Mouse (Mus musculus): ENCODE results near the gene Gm37240. TPM values are rescaled to one million over a fixed set of nuclear protein-coding genes. Genes with fewer than 3 reads are reported as not detected.
"Not testable (repeated sequence)": the region's sequence is repeated elsewhere in the genome, so short reads cannot be mapped to it uniquely, and the experiment has no call there.

Gm37240 gene
- polyA plus RNA-seq, 1 experiment from 2014 or later = 0.67 TPM

DNA sequence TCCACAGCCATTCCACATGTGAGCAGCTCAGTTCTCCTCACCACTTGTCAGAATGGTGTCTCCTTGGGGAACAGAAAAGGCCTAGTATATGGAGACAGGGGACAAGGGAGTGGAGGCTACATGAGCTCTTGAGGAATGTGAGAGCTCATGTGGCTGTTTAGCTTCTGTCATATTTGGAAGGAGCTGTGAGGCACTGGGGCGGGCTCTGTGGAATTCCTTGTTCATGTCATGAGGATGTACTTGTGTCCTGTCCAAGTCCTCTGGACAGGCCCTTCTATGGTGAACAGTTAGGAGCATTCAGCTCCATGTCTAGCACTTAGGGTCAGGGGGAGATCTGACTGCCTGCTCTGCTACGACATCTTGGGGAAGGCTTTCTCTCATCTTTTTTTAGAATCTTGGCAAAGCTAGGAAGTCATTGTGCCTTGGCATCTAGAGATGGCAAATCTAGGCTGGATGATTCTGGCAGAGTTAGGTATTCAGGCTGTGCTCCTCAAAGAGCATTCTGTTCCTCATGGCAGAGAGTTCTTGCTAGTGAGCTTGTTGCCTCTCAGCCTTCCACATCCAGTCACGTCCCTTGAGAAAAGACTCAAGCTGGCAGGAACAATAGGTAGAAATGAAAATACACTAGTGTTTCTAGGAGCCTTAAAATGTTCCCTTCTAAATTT lies 297.1 kb downstream of the Gm37240 start:
- Histone ChIP-seq H3K4me1 (ENCODE audit: control insufficient read depth, insufficient read depth, low read length) (no peaks in the 10 kb centered on the region), H3K4me2 (no peak overlapping the region), H3K36me3 (ENCODE audit: control insufficient read depth, insufficient read depth, low read length) (no peaks in the 10 kb centered on the region; the same call in 1 of the 2 replicates), H3K27ac (ENCODE audit: low read depth, low read length) (no peak overlapping the region), H3K27me3 (ENCODE audit: control insufficient read depth, insufficient read depth, low read length) (no peaks in the 10 kb centered on the region), H3K9ac (ENCODE audit: low read length) (no peak overlapping the region), H3K4me3 (ENCODE audit: low read depth, low read length) (no peak overlapping the region), H3K9me3 (ENCODE audit: control insufficient read depth, low read length) (no peaks in the 10 kb centered on the region)
- no peak for DNase-seq (ENCODE audit: low spot score, missing footprints)
- no peak for ATAC-seq (ENCODE audit: low FRiP score)
- 88% methylated on average over 3 of the region's 3 CpGs for WGBS

DNA sequence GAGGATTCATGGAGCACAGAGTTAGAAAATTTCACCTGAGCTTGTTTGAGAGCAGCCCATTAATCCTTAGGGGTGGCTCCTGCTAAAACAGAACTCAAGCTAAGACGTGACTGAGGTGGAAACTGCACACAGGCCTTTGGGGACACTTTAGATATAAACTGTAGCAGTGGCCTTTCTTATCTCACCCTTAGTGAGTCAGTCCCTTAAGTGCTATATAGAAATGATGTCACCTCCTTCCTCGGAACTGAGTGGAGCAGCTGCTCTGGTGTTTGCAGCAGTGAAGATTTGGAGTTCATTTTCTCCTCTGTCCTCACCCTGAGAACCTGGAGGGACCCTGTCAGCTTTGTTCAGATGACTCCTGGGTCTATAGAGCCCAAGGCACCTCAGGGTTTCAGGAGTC lies 298.6 kb downstream of the Gm37240 start:
- WGBS = 85% methylated on average over 2 of the region's 2 CpGs
- Histone ChIP-seq H3K9ac (ENCODE audit: low read length) (no peak overlapping the region), H3K4me2 (no peak overlapping the region), H3K4me3 (ENCODE audit: low read depth, low read length) (no peak overlapping the region), H3K27ac (ENCODE audit: low read depth, low read length) (no peak overlapping the region), H3K27me3 (ENCODE audit: control insufficient read depth, insufficient read depth, low read length) (no peaks in the 10 kb centered on the region), H3K4me1 (ENCODE audit: control insufficient read depth, insufficient read depth, low read length) (no peaks in the 10 kb centered on the region), H3K36me3 (ENCODE audit: control insufficient read depth, insufficient read depth, low read length) (no peaks in the 10 kb centered on the region; the same call in 1 of the 2 replicates), H3K9me3 (ENCODE audit: control insufficient read depth, low read length) (no peaks in the 10 kb centered on the region)
- ATAC-seq (ENCODE audit: low FRiP score) = no peak
- DNase-seq (ENCODE audit: low spot score, missing footprints) = no peak

DNA sequence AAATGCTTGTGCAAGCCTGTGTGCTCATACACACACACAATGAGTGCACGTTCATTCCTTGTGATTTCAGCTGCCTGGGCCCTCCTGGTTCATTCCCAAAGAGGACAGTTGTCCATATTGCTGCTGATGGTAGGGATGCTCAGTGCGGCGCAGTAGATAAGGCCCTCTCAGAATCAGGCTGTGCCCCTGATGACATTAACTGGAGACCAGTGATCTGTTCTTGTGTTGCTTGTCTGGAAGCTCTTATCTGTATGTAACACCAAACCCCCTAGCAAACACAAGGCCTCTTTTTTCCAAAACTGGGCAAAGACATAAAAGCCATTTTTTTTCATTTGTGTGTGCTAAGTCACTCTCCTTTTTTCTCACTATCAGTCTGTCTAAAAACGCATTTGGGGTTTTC lies 302.4 kb downstream of the Gm37240 start:
- no peak overlapping the region for H3K4me2 ChIP-seq
- no peaks in the 10 kb centered on the region for H3K27me3 ChIP-seq (ENCODE audit: control insufficient read depth, insufficient read depth, low read length)
- no peak overlapping the region for H3K9ac ChIP-seq (ENCODE audit: low read length)
- H3K4me1 ChIP-seq (ENCODE audit: control insufficient read depth, insufficient read depth, low read length) = no peaks in the 10 kb centered on the region
- no peak overlapping the region for H3K27ac ChIP-seq (ENCODE audit: low read depth, low read length)
- ATAC-seq (ENCODE audit: low FRiP score) (no peak), DNase-seq (ENCODE audit: low spot score, missing footprints) (no peak)
- no peak overlapping the region for H3K4me3 ChIP-seq (ENCODE audit: low read depth, low read length)
- H3K36me3 ChIP-seq (ENCODE audit: control insufficient read depth, insufficient read depth, low read length) = no peaks in the 10 kb centered on the region; the same call in 1 of the 2 replicates
- 90% methylated on average over 4 of the region's 4 CpGs for WGBS
- no peaks in the 10 kb centered on the region for H3K9me3 ChIP-seq (ENCODE audit: control insufficient read depth, low read length)

DNA sequence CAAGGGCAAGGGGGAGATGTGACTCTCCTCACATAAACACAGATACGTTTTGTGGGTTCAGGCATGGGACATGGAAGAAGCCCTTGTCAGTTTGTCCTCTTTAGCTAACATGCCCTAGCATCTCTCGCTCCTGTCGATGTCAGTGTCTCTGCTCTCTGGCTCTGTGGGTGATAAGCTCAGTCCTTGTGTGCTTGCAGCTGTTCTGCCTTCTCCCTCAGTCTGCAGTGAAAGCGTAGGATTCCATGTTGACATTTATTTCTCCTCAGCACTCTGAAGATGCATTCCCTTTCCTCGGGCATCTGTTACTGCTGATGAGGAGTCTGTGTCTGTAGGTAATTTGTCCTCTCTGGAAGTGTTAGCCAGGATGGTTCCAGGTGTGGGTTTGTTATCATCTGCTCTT lies 304.1 kb downstream of the Gm37240 start:
- ATAC-seq (ENCODE audit: low FRiP score) (no peak), DNase-seq (ENCODE audit: low spot score, missing footprints) (no peak)
- no peak overlapping the region for H3K27ac ChIP-seq (ENCODE audit: low read depth, low read length)
- WGBS = 90% methylated on average over 5 of the region's 5 CpGs
- no peaks in the 10 kb centered on the region for H3K9me3 ChIP-seq (ENCODE audit: control insufficient read depth, low read length)
- H3K4me2 ChIP-seq = no peak overlapping the region
- no peaks in the 10 kb centered on the region for H3K4me1 ChIP-seq (ENCODE audit: control insufficient read depth, insufficient read depth, low read length)
- H3K4me3 ChIP-seq (ENCODE audit: low read depth, low read length) = no peak overlapping the region
- H3K36me3 ChIP-seq (ENCODE audit: control insufficient read depth, insufficient read depth, low read length) = no peaks in the 10 kb centered on the region
- no peaks in the 10 kb centered on the region for H3K27me3 ChIP-seq (ENCODE audit: control insufficient read depth, insufficient read depth, low read length)
- no peak overlapping the region for H3K9ac ChIP-seq (ENCODE audit: low read length)

DNA sequence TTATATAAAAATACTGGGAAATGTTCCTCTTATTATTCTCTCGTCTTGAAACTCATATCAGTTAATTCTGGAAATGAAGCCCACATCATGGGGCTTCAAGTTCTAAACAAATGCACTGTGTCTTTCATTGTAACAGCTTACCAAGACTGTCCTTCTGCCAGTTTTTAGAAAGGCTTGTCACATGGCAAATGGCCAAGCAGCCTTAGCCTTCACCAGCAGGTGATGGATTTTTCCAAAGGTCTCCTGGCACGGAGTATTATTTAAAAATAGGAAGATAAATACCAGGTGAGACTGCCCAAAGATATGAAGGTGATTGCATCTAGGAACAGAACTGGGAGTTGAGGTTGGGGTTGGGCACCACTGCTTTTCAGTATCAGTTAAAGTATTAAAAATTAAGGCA lies 304.6 kb downstream of the Gm37240 start:
- Histone ChIP-seq H3K9me3 (ENCODE audit: control insufficient read depth, low read length) (no peaks in the 10 kb centered on the region), H3K27ac (ENCODE audit: low read depth, low read length) (no peak overlapping the region), H3K4me2 (no peak overlapping the region), H3K4me1 (ENCODE audit: control insufficient read depth, insufficient read depth, low read length) (no peaks in the 10 kb centered on the region), H3K27me3 (ENCODE audit: control insufficient read depth, insufficient read depth, low read length) (no peaks in the 10 kb centered on the region), H3K36me3 (ENCODE audit: control insufficient read depth, insufficient read depth, low read length) (no peaks in the 10 kb centered on the region), H3K4me3 (ENCODE audit: low read depth, low read length) (no peak overlapping the region), H3K9ac (ENCODE audit: low read length) (no peak overlapping the region)
- 78% methylated on average over 2 of the region's 2 CpGs for WGBS
- no peak for DNase-seq (ENCODE audit: low spot score, missing footprints)
- ATAC-seq (ENCODE audit: low FRiP score) = no peak

DNA sequence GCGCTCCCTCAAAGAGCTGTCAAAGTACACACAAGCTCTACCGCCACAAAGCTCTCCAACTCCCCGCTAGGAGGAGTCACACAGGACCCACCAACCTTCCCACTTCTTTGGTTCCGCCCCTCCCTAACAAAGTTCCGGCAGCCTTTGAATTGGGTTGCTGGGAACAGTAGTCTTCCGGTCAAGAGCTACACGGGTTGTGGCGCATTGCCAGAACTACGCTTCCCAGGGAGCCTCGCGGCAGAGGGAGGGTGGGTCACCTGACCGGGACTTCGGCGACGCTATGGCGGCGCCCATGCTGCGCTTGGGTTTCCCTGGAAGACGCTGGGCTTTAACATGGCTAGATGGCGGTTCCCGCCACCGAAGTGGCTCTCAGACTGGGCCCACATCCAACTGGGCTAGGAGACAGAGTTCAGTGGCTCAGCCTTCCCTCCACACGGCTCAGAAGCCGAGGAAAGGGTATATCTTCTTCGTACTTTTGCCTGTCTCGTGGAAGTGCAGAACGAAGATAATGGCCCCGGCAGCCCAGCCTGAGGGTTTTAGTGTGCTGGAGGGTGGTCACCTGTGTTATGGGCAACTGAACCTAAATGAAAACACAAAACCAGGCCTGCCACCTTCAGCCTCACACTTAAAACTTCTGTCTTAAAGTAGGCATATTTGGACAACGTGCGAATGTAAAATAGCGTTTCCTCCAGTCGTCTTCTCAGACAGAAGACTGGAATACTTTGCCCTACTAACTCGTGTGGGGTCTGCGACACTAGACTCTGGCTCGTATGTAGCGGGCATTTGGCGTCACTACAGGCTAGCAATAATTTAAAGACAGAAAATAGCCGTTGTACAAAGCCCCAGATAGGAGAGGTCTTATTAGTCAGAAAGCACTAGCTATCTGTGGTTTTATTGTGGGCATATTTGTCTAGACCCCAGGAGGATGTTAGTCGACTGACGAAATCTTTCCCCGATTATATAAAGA lies 313.2 kb downstream of the Gm37240 start, which contains the start of gene Gatb:
Gene Gatb, plus strand, starts transcription at position 256 of the 967 bp plus-strand sequence.
- peak; percentile 100 for ATAC-seq (ENCODE audit: low FRiP score)
- H3K27me3 ChIP-seq (ENCODE audit: control insufficient read depth, insufficient read depth, low read length) = no peaks in the 10 kb centered on the region

DNA sequence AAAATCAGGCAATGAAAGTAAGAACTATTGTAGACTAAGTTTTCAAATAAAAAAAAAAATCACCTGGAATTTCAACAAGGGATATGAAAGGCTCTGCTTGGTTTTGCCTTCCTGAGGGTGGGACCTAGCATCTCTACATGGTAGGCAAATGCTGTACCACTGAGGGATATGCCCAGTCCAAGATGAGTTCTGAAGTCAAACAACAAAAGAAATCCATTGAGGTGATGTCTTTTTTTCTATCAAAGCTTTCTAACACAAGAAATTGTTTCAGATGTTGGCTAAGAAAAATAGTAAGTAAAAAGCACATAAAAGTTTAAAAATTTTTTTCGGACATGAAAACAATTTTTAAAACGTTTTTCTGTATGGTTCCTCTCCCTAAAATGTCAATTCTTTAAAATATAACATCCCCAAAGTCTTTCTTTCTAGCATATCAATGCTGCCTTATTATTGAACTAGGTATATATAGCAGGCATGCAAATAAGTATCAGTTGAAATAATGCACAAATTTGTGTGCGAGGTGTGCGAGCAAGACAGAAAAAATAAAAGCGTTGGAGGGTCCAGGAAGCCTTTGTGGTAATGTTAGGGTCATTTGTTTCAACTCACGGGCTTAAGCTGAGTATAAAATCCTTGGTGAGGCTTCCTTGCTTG lies 314.0 kb downstream of the Gm37240 start:
- Histone ChIP-seq H3K27me3 (ENCODE audit: control insufficient read depth, insufficient read depth, low read length) (no peaks in the 10 kb centered on the region), H3K9ac (ENCODE audit: low read length) (peak overlapping the region; percentile 54; the same call in 1 of the 2 replicates), H3K4me1 (ENCODE audit: control insufficient read depth, insufficient read depth, low read length) (no peaks in the 10 kb centered on the region), H3K9me3 (ENCODE audit: control insufficient read depth, low read length) (no peaks in the 10 kb centered on the region), H3K4me3 (ENCODE audit: low read depth, low read length) (peak overlapping the region; percentile 26; the same call in 1 of the 2 replicates), H3K4me2 (peak overlapping the region; percentile 46), H3K27ac (ENCODE audit: low read depth, low read length) (no peak overlapping the region), H3K36me3 (ENCODE audit: control insufficient read depth, insufficient read depth, low read length) (no peaks in the 10 kb centered on the region)
- DNase-seq (ENCODE audit: low spot score, missing footprints) (no peak), ATAC-seq (ENCODE audit: low FRiP score) (no peak; the same call in 1 of the 2 replicates)
- WGBS = 23% methylated on average over 6 of the region's 6 CpGs

More for the DNA sequence above, 313.2 kb downstream of the Gm37240 start, which contains the start of gene Gatb:
- Histone ChIP-seq H3K4me1 (ENCODE audit: control insufficient read depth, insufficient read depth, low read length) (no peaks in the 10 kb centered on the region), H3K9ac (ENCODE audit: low read length) (peak within 1 kb of the TSS; percentile 73), H3K27ac (ENCODE audit: low read depth, low read length) (no peak within 1 kb of the TSS), H3K4me3 (ENCODE audit: low read depth, low read length) (peak within 1 kb of the TSS; percentile 76), H3K4me2 (peak within 1 kb of the TSS; percentile 71), H3K36me3 (ENCODE audit: control insufficient read depth, insufficient read depth, low read length) (no peaks in the 10 kb centered on the region), H3K9me3 (ENCODE audit: control insufficient read depth, low read length) (no peaks in the 10 kb centered on the region)
- DNase-seq (ENCODE audit: low spot score, missing footprints) = peak; percentile 99
- 4% methylated on average over 41 of the region's 41 CpGs for WGBS

DNA sequence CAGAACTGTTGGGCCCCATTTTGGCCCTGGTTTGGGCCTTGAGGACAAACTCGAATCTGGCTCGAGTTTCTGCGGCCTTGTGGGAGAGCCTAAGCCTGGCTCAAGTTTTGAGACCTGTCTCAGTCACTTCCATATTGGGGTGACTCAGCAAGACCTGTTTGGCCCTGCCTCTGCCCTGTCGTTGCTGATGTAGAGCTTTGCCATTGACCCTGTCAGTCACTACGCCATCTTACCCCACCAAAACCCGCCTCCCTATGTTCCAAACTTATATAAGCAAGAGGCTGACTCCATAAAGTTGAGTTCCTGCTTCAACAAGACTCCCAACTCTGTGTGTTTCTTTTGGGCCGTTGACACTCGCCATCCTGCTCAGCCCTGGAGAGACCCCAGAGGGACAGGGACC lies 314.8 kb downstream of the Gm37240 start:
- not testable (repeated sequence) for H3K4me3 ChIP-seq (ENCODE audit: low read depth, low read length); H3K4me2 ChIP-seq; H3K9me3 ChIP-seq (ENCODE audit: control insufficient read depth, low read length); H3K36me3 ChIP-seq (ENCODE audit: control insufficient read depth, insufficient read depth, low read length); H3K27ac ChIP-seq (ENCODE audit: low read depth, low read length); H3K9ac ChIP-seq (ENCODE audit: low read length); H3K4me1 ChIP-seq (ENCODE audit: control insufficient read depth, insufficient read depth, low read length); DNase-seq (ENCODE audit: low spot score, missing footprints); ATAC-seq (ENCODE audit: low FRiP score); H3K27me3 ChIP-seq (ENCODE audit: control insufficient read depth, insufficient read depth, low read length)
- WGBS = 92% methylated on average over 8 of the region's 8 CpGs

All from midbrain, embryonic 11.5 days (tissue).